Mouse (Mus musculus) adrenal gland, postnatal 4 days (tissue): ENCODE results near the gene Hspa5. TPM values are rescaled to one million over a fixed set of nuclear protein-coding genes. Genes with fewer than 3 reads are reported as not detected.
"Not testable (repeated sequence)": the region's sequence is repeated elsewhere in the genome, so short reads cannot be mapped to it uniquely, and the experiment has no call there.

ENCODE experiments used
- DNase-seq, 2 experiments: peaks; one replicate each; pipeline ENCODE4 v3.0.0; 2021 to 2022; ENCODE audit warnings: low spot score in 2 of 2, mixed read lengths in 2 of 2
- total RNA-seq, 2 experiments: library from RNA; stranded (reverse); gene quantifications; 2 replicates each; pipeline ENCODE4 v1.2.3; 2021

Hspa5 gene
- total RNA-seq, 2 experiments from 2014 or later = 449 to 473 TPM

DNA sequence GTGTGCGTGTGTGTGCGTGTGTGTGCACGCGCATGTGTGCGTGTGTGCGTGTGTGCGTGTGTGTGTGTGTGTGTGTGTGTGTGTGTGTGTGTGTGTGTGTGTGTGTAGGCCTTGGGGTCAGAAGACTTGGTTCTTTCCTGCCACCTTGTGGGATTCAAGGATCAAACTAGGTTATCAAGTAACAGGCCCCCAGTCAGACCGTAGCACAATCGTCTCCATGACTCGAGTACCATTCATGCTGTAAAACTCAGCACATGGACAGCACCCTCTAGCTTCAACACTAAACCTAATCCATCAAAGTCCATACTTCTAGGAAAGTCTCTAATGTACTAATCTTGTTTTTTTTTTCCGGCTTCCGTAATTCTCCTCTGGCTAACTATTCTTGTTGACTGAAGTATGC is 7.0 kb upstream of the Hspa5 start:
- DNase-seq = no peak

DNA sequence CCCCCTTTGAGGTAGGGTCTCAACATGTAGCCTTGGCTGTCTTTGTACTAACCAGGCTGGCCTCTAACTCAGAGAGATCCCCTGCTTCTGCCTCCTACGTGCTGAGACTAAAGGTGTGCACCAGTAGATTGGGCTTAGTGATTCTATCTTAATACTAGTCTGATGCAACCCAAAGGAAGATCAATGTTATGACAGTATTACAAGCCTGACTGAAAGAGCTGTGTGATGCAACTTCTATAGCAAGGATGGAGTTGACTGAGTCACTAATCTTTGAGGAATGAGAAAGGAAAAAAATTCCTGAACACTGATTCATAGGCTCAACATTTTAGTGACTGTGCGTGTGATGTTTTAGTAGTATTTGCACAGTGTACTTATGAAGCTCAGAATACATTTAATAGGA is 1.7 kb upstream of the Hspa5 start:
- no peak for DNase-seq

DNA sequence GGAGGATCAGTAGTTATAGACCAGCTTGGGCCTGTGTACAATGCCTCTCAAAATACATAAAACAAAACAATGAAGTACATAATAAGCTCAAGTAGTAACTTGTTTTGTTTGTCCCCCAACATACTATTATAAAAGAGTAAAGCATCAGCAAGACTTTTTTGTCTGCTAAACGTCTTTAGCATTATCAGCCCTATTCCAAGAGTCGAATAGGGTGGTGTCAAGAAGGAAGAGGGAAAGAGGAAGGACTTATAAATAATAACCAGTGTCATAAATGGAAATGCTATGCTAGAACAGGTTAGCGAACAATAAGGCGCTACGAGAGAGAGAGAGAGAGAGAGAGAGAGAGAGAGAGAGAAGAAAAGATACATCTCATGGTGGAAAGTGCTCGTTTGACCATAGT is 819 bp upstream of the Hspa5 start:
- no peak for DNase-seq

DNA sequence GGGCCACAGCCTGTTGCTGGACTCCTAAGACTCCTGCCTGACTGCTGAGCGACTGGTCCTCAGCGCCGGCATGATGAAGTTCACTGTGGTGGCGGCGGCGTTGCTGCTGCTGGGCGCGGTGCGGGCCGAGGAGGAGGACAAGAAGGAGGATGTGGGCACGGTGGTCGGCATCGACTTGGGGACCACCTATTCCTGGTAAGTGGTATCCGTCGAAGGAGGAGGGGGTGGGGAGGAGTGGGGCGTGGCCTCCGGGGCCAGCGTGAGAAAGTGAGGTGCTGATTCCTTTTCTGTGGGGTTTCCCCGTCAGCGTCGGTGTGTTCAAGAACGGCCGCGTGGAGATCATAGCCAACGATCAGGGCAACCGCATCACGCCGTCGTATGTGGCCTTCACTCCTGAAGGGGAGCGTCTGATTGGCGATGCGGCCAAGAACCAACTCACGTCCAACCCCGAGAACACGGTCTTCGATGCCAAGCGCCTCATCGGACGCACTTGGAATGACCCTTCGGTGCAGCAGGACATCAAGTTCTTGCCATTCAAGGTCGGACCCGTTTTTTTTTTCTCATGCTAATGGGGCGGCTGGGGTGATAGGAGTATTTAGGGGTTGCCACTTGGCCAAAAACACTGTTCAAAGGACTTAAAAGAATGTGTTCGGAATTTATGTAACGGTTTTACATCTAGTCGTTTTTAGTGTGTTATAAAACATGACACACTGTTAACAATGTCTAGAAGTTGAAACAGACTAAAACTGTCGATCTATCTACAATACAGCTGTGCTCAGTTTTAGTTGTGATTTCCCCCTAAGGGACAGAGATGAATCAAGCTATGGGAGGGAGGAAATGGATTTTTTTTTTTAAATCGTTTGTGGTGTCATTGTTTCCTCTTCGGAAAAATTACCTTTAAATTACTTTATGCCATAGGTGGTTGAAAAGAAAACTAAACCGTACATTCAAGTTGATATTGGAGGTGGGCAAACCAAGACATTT is 774 bp downstream of the Hspa5 start:
- DNase-seq = no peak

DNA sequence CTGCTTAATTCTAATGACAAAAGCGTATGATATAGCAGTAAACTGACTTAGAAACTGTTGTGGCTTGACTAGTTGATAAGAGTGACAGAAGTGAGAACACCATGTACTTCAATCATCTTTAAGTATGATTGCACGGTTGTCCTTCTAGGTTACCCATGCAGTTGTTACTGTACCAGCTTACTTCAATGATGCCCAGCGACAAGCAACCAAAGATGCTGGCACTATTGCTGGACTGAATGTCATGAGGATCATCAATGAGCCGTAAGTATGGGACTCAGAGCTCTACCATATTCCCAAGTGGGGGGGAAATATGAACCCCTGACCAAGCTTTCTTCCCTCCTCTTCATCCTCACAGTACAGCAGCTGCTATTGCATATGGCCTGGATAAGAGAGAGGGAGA is 1.9 kb downstream of the Hspa5 start:
- no peak for DNase-seq

DNA sequence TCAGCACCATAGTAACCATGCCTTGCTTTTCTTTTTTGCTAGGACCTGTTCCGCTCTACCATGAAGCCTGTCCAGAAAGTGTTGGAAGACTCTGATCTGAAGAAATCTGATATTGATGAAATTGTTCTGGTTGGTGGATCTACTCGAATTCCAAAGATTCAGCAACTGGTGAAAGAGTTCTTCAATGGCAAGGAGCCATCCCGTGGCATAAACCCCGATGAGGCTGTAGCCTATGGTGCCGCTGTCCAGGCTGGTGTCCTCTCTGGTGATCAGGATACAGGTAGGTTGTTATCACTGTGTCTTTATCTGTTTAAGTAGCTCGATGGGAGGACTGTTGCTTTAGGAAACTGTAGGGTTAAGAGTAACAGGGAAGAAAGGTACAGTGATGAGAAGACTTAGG is 2.7 kb downstream of the Hspa5 start:
- no peak for DNase-seq

DNA sequence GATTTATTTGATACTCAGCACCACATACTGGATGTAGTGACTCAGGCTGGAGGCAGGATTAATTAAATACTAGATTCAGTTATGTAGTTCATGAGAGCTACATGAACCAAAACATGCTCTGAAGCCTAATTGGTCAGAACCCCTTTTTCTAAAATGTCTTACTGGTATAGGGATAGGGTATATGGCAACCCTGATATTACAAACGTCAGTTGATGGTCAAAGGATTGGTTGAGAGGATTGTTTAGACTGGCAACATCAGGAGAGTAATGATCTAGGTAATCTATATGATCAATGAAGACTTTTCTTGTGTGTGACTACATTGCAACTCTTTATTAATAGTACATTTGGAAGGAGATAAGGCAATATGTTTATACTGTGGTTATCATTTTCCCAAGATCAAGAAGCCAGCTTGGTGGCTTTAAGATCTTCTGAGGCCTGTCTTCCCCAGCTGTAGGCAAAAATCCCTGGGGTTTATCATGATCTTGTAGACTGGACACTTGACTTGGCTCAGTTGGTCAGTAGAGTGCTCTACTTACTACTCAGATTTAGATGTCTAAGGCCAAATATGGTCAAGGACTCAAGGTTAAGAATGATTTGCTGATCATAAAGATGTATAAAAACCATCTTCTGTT is 5.6 kb downstream of the Hspa5 start:
- DNase-seq = no peak

DNA sequence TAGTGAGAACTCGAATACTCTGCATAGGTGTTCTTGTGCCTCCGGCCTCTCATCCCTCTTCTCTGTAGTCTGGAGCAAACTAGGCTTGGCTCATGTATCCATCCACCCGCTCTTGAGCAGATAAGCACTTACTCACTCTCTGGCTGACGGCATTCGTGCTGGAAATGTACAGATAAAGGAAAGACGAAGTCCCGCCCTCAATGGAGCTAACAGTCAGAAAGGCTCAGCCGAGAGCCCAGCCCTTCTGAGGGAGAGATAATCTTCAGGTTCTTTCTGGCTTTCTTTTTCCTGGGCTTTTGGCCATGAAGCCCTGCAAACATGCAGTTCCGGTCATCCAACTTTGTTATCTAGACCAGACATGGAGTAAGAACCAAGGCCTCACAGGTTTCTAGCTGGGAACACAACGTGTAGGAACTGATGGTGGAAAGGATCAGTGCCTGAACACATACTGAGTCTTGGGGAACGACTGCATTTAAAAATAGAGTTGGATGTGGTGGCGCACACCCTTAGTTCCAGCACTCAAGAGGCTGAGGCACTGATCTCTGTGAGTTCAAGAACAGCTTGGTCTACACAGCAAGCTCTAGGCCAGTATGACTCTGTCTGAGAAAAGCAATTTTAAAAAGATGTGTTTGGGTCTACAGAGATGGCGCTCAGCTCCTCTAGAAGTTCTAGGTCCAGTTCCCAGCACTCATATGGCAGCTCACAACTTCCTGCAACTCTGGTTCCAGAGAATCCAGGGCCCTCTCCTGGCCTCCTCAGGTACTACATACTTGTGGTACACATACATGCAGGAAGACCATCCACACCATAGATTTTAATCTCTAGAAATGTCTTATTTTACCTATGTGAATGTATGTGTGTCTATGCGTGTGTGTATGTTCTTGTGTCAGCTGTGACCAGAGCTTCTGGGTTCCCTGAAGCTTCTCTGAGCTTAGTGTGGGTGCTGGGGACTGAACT is 11.6 kb downstream of the Hspa5 start:
- DNase-seq = no peak

DNA sequence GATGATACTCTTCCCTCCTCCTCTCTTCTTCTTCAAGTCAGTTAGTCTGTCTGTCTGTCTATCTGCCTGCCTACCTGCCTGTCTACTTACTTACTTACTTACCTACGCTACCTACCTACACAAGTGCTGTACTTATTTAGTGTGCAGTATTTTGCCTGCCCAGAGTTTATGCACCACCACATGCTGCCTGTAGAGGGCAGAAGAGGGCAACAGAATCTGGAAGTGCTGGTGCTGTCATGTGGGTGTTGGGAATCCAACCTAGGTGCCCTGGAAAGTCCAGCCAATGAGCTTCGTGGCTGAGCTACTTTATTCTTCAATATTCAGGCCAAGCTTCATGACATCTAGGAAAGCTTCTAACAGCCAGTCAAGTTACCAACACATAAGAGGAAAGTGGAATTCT is 12.3 kb downstream of the Hspa5 start:
- no peak for DNase-seq

DNA sequence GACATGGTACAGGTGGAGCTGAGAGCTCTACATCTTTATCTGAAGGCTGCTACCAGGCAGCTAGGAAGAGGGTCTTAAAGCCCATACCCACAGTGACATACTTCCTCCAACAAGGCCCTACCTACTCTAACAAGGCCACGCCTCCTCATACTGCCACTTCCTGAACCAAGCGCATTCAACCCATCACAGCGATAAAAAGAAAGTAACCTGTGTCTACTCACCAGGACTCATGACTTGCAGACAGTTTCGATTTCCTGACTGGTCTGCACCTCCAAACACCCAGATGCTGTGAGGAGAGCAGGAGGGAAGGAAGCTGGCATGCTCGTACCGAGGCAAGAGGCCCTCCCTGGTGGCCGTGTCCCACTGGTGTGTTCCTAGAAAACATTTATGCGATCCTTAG is 18.5 kb downstream of the Hspa5 start:
- no peak for DNase-seq

DNA sequence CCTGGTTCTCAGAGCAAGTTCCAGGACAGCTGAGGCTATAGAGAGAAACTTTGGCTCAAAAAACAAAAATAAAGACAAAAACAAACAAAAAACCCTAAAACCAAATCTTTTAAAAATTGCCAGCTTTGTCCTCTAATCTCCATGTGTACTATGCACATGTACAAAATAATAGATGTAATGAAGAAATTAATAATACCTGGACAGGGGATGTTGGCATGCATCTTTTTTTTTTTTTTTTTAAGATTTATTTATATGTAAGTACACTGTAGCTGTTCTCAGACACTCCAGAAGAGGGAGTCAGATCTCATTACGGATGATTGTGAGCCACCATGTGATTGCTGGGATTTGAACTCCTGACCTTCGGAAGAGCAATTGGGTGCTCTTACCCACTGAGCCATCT is 20.8 kb downstream of the Hspa5 start:
- not testable (repeated sequence) for DNase-seq

DNA sequence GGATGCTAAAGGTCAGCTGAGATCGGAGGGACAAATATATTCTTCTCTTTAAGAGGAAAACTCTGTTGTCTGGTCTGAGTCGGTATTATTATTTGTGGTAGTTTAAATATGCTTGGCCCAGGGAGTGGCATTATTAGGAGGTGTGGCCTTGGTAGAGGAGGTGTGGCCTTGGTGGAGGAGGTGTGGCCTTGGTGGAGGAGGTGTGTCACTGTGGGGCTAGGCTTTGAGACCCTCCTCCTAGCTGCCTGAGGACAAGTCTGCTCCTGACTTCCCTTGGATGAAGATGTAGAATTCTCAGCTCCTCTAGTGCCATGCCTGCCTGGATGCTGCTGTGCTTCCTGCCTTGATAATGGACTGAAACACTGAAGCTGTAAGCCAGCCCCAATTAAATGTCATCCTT is 22.7 kb downstream of the Hspa5 start:
- no peak for DNase-seq

DNA sequence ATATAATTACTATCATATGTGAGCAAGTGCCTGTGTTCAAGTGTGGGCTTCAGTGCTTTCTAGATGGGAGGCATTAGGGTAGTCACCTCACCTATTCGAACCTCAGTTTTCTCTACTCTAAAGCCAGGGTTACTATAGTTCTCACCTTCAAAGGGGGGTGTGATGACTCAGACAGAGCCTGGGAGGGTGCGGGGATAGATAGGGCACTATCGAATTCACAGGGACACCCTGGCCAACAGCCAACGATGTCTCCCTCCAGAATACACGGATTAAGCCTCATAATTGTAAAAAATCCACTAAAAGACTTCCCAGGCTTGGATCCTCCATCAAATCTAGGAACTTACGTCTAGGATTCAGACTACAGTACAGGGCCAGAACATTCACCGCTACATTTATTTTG is 23.7 kb downstream of the Hspa5 start:
- no peak for DNase-seq

DNA sequence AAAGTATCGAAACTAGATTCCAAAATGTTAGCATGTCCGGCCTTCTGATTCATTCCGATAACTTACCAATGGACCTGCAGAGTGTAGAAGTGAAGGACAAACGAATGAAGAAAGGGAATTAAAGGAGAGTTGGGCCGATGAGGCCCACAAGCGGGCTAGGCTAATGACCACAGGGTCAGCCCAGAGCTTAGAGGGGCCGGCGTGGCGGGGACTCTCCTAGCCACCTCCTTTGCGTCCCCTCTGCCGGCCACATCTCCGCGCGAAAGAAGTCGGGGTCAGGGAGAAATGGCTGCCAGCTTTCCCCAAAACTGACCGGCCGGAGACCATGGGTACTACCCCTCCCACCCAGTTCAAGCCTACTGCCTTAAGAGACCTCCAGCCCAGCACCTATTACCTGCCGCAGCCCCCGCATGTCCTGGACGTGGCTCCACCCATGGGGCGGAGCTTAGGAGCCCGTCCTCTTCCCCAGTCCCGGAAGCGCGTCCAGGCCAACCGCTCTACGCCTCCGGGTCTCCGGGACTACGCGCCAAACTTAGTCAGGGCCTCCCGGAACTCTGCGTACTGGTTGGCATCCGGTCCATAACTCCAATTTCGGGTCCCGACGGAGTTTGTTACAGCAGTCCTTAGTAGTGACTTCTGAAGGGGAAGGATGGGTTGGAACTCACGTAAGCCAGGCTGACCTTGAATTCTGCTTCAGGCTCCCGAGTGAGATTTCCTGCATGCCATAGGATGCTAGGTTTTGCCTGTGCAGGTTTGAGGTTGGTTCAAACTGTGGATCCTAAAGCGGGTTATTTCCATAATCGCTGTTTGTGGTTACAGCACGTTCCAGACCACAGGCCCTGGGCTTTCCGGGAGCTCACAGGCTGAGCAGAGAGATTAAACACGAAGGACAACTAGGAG is 27.8 kb downstream of the Hspa5 start, which contains the start of gene Rabepk:
Gene Rabepk, minus strand, starts transcription at position 556 of the 900 bp plus-strand sequence.
- peak; percentile 50 to 66 for DNase-seq

DNA sequence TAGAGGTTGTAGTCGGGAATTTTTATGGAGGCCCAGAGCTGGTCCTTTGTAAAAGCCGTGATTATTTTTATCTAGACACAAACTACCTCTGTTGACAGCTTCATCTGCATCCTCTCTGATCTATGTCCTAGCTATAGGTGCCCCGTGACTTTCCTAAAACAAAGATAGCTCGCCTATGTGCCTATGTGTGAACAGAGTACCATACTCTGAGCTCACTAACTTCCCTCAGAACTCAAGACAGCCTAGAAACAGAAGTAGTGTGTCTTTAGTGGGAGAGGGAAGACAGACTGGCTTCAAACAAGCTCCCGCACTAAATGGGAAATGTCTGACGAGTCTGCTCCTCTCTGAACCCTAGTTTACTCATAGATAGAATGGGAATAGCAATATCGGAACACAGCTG is 28.6 kb downstream of the Hspa5 start:
- no peak for DNase-seq

DNA sequence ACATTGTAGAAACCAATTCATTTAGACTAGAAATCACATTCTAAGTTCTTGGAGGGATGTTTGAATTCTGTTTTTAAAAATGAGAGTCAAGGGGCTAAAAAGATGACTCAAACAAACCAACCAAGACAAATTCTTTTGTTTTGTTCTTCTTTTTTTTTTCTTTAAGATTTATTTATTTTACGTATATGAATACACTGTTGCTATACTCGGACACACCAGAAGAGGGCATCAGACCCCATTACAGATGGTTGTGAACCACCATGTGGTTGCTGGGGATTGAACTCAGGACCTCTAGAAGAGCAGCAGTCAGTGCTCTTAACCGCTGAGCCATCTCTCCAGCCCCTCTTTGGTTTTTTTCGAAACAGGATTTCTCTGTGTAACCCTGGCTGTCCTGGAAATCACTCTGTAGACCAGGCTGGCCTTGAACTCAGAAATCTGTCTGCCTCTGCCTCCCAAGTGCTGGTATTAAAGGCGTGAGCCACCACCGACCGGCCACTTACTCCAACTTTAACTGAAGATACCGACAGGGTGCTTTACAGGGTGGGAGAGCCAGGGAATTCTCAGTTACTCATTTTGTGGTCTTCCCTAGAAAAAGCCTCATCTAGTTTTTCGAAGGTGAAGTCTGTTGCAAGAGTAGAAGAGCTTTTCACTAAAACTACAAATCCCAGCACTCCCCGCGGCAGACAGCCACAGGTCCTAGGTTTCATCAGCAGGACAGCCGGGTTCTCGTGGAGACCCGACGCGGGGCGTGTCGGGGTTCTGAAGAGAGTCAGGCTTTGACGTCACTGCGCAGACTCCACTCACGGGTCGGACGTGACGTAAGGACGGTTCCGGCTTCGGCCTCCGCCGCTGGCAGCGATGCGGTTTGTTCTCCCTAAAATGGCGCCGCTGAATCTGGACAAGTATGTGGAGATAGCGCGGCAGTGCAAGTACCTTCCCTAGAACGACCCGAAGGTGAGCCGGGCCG is 30.0 kb downstream of the Hspa5 start:
- DNase-seq = peak; percentile 74 to 91

DNA sequence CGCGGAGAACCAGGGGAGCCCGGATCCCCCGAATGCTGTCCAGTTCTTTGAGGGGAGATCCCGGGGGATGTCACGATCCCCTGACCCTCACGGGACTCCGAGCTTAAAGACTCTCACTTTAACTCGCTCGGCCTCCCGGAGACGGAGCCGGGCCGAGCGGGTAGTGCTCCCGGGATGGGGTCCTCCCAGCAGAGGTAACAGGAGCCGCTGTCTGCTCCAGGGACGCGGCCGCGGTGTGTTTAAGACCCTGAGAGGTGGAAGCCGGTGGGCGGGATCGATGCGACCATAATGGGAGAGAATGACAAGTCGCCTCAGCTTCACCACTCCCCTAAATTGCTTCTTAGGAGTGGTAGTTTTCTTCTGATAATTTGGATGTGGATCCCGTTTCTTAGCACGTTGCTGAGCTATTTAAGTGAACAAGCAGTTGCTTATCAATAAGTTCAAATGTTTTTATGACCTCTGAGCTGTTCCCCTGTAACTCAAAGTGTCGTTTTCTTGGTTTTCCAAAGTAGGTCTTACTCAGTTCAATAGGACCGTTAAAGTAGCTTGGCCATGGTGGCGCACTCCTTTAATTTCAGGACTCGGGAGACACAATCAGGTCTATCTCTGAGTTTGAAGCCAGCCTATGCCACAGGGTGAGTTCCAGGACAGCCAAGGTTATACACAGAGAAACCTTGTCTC is 30.9 kb downstream of the Hspa5 start:
- DNase-seq = not testable (repeated sequence)

DNA sequence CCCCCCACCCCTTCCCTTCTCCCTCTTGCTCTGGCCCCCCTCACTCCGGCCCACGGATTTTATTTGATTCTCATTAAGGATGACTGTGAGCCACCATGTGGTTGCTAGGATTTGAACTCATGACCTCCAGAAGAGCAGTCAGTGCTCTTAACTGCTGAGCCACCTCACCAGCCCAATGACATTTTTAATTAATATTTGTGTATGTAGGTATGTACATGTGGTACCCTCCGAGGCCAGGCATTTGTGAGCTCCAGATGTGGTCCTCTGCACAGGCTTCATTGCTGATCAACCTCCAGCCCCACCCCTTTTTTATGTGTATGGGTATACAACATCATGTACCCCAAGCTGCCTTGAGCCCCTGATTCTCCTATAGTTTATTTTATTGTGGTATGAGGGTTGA is 32.0 kb downstream of the Hspa5 start:
- DNase-seq = no peak

DNA sequence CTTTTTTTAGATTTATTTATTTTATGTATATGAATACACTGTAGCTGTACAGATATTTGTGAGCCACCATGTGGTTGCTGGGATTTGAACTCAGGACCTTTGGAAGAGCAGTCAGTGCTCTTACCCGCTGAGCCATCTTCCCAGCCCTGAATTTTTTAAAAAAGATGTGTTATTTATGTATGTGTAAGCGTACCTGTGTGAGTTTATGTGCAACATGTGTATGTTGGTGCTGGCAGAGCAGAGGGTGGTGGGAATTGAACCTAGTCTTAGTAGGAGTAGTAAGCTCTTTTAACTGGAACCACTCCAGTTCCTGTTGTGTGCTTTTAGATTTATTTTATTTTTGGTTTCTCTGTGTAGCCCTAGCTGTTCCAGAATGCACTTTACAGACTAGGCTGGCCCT is 32.4 kb downstream of the Hspa5 start:
- DNase-seq = no peak
